Mouse (Mus musculus): Measurements from ENCODE around the gene Mef2a. TPM values are rescaled to one million over a fixed set of nuclear protein-coding genes. Genes with fewer than 3 reads are reported as not detected.
"Not testable (repeated sequence)": the region's sequence is repeated elsewhere in the genome, so short reads cannot be mapped to it uniquely, and the experiment has no call there.

Mef2a gene
- total RNA-seq, 2 experiments from 2014 or later = 45.7 to 57.1 TPM

DNA sequence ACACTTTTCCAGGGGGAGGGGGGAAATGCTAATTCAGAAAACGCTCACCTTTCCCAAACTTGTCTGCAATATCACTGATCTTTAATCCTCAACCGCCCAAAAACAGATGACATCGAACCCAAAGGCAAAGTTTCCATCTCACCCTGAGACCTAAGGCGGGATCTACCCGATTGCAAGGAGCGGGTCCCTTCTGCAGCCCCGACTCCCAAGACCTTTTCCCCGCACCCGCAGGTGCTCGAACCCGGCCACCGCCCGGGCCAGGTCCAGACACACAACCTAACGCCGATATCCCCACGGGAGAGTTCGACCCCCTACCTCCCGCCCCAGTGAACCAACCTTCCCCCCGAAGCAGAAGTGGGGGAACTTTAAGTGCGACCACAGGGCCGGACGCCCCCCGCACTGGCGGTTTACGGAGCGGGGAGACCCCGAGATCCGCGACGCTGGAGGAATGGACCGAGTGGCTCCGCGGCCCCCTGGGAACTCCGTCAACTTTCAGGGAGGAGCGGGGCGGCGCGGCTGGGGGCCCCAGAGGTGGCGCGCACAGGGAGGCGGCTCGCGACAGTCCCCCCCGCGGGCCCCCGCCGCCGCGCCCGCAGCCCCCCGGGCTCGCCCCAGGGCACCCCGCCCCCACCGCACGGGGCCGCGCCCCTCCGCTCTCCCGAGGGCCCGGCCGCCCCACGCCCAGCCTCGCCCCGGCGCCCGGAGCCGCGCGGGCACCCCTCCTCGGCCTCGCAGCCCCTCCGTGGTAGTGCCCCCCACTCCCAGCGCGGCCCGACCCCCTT, 576 bp downstream of the Mef2a start:
- peak; percentile 40 to 56 for DNase-seq (ENCODE audit: low spot score in 2 of 2)

DNA sequence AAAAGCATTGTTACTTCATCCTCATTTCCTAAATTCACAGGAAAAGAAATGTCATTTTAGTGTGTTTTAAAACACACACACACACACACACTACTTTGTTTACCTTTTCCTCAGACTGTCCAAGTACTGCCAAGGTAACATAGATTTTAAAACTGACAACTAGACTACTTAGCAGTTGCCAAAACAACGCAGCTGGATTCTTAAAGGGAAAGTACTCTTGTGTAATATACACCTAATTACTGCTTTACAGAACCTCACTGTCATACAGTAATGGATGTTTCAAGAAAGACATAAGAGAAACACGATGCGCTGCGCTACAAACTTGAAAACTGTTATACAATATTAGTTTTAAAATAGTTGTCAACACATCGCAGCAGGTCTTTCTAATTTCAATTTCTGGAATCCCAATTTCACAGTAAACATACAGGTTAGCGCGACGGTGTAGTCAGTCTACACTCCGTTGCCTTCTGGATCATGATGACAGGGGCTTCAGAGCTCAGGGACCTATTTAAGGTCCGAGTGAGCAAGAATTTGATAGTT, 1.2 kb downstream of the Mef2a start:
- no peak for DNase-seq (ENCODE audit: low spot score in 2 of 2)

DNA sequence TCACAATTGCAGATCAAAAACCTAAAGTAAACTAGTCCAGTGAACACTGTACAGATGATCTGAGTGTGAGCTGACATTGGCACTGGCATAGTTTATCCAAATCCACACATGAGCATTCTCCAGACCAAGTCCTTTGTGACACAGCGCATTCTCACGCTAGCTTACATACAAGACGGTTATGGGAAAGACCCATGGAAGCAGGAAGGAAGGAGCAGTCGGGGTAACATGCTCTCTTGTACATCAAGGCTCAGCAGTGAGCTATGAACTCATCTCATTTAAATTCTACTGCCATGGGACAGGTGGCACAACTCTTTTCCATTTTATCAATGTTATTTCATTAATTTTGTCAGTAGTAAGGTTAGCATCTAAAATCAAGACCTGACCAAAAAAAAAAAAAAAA, 3.0 kb downstream of the Mef2a start:
- no peak for DNase-seq (ENCODE audit: low spot score in 2 of 2)

DNA sequence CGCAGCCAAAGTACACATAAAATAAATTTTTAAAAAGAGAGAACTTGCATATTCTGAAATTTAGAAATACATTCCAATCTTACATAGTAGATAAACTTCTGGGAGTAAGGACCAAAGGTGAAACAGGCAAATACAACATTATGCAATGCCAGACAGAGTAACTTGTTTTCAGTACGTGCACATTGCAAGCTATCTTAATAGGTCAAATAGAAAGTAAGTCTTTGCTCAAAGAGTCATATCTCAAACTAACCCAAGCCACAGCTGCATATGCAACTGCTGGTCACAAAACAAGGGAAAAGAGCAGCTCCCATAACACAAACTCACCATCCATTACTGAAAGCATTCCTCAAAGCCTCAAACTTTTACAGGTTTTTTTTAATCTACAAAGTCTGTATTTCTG, 4.3 kb downstream of the Mef2a start:
- no peak for DNase-seq (ENCODE audit: low spot score in 2 of 2)

DNA sequence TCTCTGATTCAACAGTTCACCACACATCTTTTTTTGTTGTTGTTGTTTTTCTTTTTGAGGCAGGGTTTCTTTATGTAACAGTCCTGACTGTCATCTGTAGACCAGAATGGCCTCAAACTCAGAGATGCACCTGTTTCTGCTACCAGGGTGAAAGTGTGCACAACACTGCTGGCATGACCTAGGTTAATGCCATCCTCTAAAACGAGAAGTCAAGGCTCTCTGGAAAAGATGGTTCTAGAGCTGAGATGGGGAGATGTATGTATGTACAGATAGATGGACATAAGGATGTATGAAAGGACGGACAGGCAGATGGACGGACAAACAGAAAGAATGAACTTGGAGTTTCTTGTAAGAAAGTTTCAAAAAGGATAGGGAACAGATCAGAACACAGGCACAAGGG, 12.1 kb downstream of the Mef2a start:
- DNase-seq (ENCODE audit: low spot score in 2 of 2) = no peak

DNA sequence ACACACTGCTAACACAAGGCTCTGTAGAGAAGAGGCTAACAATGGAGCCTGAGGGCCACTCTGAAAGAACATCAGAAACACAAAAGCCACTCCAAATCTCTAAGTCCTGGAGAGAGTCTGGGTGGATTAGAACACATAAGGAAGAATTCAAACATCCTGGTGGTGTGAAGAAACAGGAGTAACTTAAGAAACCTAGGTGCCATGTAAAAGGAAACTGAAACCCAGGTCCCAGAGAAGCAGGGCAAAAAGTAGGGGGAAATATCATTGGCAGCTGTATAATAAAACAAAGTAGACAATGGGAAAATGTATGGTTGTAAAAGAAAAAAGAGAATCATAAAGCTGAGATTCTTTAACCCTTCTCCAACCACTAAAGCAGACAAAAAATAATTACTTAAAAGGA, 12.8 kb downstream of the Mef2a start:
- no peak for DNase-seq (ENCODE audit: low spot score in 2 of 2)

DNA sequence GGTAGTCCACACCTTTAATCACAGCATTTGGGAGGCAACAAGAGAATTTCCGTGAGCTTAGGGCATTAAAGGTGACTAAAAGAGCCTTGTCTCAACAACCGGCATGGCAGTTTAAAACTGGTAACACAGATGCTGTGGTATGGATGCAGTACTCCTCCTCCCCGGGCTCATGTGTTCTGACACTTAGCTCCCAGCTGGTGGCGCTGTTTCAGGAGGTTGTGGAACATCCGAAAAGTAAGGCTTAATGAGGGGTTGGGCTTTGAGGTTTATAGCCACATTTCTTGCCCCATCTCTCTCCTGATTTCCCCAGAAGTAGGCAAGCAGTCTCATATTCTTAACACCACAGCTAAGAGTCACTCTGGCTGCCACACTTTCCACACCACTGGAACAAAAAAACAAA, 16.8 kb downstream of the Mef2a start:
- no peak for DNase-seq (ENCODE audit: low spot score in 2 of 2)

DNA sequence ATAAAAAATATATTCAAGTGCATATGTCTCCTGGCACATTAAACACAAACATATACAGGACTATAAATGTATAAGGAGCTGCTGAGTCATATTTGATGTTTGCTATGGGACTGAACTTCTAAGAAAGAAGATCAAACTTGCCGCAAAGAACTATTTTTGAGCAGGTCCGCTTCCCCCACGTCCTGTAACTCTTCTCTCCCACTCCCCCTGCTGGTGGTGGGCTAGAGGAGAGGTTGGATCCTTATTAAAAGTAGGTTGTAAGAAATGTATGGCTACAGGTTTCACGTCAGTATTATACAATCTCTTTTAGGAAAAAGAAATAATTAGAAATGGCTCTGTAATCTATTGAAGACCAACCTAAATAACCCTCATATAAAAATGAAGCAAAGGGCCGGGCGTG, 19.0 kb downstream of the Mef2a start:
- no peak for DNase-seq (ENCODE audit: low spot score in 2 of 2)

DNA sequence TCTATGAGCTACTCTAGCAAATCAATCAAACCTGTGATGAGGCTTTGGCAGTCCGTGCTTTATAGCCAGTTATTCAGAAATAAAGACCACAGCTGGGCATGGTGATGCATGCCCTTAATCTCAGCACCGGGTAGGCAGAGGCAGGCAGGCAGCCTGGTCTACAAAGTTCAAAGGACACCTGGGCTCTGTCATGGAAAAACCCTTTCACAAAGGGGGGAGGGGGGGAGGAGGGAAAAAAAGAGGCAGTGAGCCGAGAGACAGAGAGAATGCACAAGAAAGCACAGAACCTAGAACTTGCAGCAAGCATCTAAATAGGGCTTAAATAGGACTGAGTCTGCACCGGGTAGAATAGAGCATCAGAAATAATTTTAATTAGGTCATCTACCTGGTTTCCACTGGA, 19.7 kb downstream of the Mef2a start:
- DNase-seq (ENCODE audit: low spot score in 2 of 2) = no peak

DNA sequence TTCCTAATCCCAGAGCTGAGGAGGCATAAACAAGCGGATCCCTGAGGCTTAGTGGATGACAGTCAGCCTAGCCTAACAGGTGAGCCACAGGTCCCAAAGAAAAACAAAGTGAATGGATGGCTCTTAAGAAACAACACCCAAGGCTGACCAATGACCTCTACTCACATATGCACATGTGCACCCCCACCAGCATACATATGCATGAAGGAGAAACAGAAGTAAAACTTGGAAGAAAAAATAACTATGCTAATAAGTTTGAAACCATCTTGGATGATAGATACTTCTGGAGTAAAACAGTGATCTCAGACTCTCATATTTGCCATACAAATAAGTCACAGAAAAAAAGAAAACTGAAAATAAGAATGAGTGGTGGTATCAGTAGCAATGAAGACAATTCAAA, 28.2 kb downstream of the Mef2a start:
- no peak for DNase-seq (ENCODE audit: low spot score in 2 of 2)

DNA sequence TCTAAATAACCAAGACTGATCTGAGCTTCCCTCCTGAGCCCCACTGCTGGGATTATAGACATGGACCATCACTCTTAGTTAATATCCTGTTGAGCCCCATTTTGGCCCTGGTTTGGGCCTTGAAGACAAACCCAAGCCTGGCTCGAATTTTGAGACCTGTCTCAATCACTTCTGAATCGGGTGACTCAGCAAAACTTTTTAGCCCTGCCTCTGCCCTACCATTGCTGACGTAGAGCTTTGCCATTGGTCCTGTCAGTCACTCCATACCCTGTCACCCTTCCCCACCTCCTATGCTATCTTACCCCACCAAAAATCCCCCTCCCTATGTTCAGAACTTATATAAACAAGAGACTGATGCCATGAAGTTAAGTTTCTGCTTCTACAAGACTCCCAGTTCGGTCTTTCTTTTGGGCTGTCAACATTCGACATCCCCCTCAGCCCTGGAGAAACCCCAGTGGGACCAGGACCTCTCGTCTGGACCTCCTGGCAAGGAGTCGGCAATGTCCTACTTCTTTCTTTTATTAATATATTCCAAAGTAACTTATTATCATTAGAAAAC, 30.5 kb downstream of the Mef2a start:
- DNase-seq (ENCODE audit: low spot score in 2 of 2) = no peak

DNA sequence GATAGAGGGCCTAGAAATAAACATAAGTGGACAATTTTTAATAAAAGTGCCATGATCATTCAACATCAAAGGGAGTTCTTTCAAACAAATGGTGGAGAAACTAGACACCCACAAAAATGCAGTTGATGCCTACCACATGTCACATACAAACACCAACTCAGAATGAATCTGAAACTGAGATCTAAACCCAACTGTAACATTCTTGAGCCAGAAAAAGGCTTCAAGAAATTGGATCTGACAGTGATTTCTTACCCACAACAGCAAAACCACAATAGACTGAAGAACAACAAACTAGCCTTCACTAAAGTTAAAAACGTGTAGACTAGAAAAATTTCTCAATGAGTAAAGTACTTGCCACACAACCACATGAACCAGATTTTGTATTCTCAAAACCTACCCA, 52.3 kb downstream of the Mef2a start:
- DNase-seq (ENCODE audit: low spot score in 2 of 2) = no peak

DNA sequence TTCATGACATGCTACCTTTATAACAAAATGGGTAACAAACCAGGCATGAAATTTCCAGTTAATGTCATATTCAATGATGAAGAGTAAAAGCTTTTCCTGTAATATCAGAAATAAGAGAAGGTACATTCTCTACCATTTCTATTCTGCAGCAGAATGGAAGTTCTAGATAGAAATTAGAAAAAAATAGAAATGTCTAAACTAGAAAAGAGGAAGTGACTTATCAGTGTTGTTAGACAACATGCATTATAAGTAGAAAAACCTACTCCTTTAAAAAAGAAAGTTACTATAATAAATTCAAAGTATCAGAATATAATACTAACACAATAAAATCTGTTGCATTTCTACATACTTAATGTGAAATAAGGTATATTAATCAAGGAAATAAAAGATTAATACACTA, 54.0 kb downstream of the Mef2a start:
- DNase-seq (ENCODE audit: low spot score in 2 of 2) = no peak

DNA sequence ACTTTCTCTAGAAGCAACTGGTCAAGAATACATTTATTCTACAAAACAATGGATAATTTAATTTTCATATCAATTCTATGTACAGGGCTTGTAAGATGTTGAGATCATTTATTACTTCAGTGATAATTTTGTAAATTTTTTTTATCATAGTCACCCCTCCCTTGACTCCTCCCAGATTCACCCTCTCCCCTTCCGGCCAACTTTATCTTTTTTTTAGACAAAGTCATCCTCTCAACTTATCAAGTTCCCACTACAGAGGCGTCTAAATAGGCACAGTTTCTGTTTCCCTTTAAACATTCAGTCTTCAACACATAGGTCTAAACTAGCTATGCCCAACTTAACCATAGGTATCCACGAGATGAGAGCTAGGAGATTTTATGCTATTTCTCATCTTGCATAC, 59.5 kb downstream of the Mef2a start:
- DNase-seq (ENCODE audit: low spot score in 2 of 2) = no peak

DNA sequence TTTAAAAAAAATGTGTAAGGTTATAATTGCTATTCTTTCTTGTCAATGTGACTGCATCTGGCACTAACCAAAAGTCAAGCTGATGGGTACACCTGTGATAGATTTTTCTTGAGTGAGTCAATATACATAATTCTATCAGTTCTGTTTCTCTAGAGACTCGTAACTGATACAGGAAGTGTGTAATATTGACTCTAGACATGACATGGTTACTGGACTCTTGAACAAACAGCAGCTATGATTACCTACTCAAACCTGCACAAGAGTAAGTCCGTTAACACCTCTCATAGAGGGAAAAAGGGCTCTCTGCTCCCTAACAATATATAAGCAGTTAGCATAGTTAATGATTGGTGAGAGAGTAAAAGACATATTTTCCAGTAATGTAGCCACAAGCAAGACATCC, 62.5 kb downstream of the Mef2a start:
- DNase-seq (ENCODE audit: low spot score in 2 of 2) = no peak

DNA sequence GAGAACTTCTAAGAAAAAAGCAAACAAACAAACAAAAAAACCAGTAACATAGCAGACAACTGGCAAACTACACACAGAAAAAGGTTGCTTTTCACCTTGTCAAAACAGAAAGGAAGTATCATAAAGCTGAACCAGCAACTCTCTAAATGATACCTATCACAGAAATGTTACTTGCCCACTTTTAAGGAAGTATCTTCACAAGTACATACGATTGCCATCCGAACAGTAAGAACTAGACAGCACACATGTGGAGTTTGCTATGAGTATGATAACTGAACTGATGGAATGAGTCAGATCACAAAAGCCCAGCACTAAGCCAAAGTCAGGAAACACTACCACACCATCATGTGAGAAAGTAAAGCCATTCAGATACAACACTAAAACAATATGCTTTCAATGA, 64.6 kb downstream of the Mef2a start:
- no peak for DNase-seq (ENCODE audit: low spot score in 2 of 2)

DNA sequence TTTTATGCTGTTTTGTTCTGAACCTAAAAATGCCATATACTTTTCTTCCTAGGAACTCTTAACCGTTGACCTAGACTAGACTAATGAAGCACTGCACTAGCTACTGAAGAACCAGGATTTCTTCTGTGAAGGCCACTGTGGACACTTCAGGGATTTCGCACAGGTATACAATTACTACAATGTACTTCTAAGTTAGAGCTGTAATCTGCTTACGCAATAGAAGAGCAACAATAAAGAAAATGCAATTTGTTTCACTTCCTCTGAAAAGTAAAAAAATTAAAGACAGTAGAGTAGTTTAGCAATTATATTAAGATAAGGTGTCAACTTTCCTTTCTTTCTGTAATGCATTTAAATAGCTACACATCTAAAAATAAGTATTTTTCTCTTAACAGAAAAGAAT, 65.6 kb downstream of the Mef2a start:
- no peak for DNase-seq (ENCODE audit: low spot score in 2 of 2)

DNA sequence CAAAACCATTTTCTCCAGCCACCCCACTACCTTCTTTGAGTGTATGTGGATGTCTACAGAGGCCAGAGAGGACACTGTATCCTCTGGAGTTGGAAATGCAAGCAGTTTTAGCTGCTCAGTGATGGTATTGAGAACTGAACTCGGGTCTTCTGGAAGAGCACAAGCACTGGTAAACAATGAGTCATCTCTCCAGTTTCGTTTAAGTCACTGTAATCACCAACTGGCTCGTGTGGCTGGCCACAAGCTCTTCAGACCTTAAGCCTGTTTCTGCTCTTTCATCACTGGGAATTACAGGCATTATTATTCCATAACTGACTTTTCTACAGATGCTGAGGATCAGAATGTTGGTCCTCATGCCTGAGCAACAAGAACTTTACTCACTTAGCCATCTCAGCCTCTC, 67.7 kb downstream of the Mef2a start:
- DNase-seq (ENCODE audit: low spot score in 2 of 2) = no peak

DNA sequence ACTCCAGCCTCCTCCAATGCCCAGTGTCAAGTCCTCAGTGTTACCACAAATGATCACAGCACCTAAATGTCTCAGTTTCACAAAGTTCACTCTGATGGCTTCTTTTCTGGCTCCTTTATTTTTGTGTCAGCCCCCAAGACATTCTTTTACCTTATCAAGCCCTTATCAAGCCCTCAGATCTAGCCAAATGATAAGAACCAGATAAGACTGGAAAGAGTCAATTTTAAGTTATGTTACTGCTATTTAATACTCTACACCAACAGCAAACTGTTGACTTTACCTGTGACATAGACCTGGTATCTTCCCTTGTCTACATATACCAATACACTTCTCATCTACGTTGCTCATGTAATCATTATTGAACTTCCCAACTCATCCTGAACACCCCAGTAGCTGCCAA, 76.2 kb downstream of the Mef2a start:
- no peak for DNase-seq (ENCODE audit: low spot score in 2 of 2)

DNA sequence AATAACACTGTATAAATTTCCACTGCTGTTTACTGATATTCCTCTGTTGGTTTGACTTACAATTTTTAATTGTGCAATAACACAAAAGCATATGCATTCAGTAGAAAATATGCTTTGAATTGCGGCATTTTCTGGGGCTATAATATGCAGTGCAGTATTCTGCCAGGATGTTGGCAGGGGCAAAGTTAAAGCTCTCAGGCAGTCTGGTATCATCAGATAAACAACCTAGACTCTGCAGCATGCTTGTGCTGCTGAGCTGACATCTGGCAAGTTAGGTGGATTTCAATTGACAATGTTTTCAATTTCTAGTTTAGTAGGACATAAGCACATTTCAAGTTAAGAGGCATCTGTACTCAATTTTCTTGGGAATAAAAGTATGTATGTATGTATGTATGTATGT, 81.3 kb downstream of the Mef2a start:
- no peak for DNase-seq (ENCODE audit: low spot score in 2 of 2)

DNA sequence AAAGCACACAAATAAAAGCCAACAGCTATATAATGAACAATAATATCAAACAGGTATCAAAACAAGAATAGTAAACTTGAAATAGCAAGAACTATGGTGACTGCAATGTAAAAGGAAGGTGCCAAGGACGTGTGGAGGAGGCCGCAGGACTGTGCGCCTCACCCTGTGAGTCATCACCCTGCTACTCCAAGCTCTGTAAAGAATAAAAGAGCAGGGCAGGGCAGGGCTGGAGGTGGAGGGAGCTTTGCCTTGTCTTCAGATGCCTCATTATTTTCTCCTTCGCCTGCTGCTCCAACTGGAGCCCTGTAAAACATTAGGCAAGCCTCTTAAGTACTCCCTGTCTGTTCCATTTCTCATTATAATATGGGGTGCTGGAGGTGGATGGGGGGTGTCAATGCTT, 85.2 kb downstream of the Mef2a start:
- peak in 1 of 2 experiments; percentile 24 for DNase-seq (ENCODE audit: low spot score in 2 of 2)

DNA sequence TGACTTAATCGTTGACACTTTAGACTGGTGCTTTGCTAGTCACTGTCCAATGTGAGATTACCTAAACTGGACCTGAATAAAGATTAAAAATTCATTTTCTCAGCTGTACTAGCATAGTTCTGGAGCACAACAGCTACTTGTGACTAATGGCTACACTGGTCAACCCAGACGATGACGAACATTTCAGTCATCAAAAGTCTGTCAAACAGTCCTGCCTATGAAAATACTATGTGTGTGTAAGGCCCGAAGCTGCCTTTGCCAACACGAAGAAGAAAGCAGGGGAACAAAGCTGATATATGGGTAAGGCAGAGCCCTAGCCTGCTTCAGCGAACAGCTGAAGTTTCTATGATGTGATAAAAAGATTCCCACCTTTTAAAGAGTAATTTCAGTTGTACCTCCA, 89.1 kb downstream of the Mef2a start:
- no peak for DNase-seq (ENCODE audit: low spot score in 2 of 2)

DNA sequence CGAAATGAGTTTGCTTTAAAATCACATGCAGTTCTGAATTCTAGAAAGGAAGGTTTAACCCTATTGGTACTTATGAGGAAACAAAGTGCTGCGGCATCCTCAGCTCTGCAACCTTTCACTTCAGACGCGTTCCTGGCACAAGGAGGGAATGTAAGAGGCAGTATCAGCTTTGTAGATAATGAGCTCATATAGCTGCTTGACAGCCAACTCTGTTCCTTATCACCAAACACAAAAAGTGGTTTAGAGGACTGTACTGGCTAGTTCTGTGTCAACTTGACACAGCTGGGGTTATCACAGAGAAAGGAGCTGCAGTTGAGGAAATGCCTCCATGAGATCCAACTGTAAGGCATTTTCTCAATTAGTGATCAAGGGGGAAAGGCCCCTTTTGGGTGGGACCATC, 102.2 kb downstream of the Mef2a start:
- DNase-seq (ENCODE audit: low spot score in 2 of 2) = not testable (repeated sequence)

All from adrenal gland, adult 18-20 months (tissue).